ENCODE assay signal across 24 mouse cellular contexts in genomic region chr3:127881684-127882083, GRCm38 (mm10). TPM values are rescaled to one million over a fixed set of nuclear protein-coding genes. Genes with fewer than 3 reads are reported as not detected.
DNase-seq lines count a peak whose midpoint lies in the region; ATAC-seq and TF ChIP-seq lines count a peak whose summit lies in the region.
"Had no signal": no experiment of that assay in that cellular context is flagged by ENCODE, and none has a peak within 500 bp of the region (broad histone marks: within the 10 kb centered on the region; RNA-seq: fewer than 3 reads in every experiment).

No protein-coding gene starts in this region.

- H3K4me3 ChIP-seq in liver, embryonic 13.5 days (replicated peaks), result no peak overlapping the region
- no peak overlapping the region for H3K4me3 ChIP-seq in lung, embryonic 16.5 days (ENCODE audit: low read length)
- no peak overlapping the region for H3K4me3 ChIP-seq in gastrocnemius, adult 2 months
- no peak overlapping the region for H3K4me3 ChIP-seq in layer of hippocampus, adult 2 months
- H3K4me3 ChIP-seq: forebrain, embryonic 12.5 days; forebrain, embryonic 15.5 days; heart, adult 2 months; heart, embryonic 10.5 days; heart, embryonic 13.5 days had no signal

- no peaks in the 10 kb centered on the region for H3K9me3 ChIP-seq in liver, embryonic 13.5 days (replicated peaks)
- no peaks in the 10 kb centered on the region for H3K9me3 ChIP-seq in lung, embryonic 16.5 days (ENCODE audit: control insufficient read depth, low read length)
- H3K9me3 ChIP-seq: forebrain, embryonic 12.5 days; forebrain, embryonic 15.5 days; heart, embryonic 10.5 days; heart, embryonic 13.5 days had no signal

- peak overlapping the region; percentile 10; the same call in 1 of the 2 replicates for H3K27ac ChIP-seq in liver, embryonic 13.5 days
- no peak overlapping the region for H3K27ac ChIP-seq in lung, embryonic 16.5 days (ENCODE audit: low read length)
- H3K27ac ChIP-seq in gastrocnemius, adult 2 months, result no peak overlapping the region
- no peak overlapping the region for H3K27ac ChIP-seq in layer of hippocampus, adult 2 months
- H3K27ac ChIP-seq: forebrain, embryonic 12.5 days; forebrain, embryonic 15.5 days; heart, adult 2 months; heart, embryonic 10.5 days; heart, embryonic 13.5 days; hindbrain, embryonic 14.5 days had no signal

- DNase-seq in liver, embryonic 13.5 days, result no peak
- DNase-seq in liver, result no peak
- no peak for DNase-seq in lung, postnatal 10 days
- peak; percentile 34 for DNase-seq in lung, postnatal 36 days
- DNase-seq in gastrocnemius, adult 2 months, result no peak
- no peak for DNase-seq in layer of hippocampus, adult 2 months (ENCODE audit: low spot score in 2 of 2)
- DNase-seq: adrenal gland, adult 2 months; adrenal gland, postnatal 14 days; cerebellum, adult 11-12 months; cerebellum, adult 9-10 months; cerebellum, postnatal 14 days; gastrocnemius, postnatal 10 days; gastrocnemius, postnatal 36 days; heart, adult 2 months; heart, postnatal 14 days; heart, postnatal 4 days had no signal

- H3K36me3 ChIP-seq in liver, embryonic 13.5 days, result peaks cover 37% of the 10 kb centered on the region
- no peaks in the 10 kb centered on the region for H3K36me3 ChIP-seq in lung, embryonic 16.5 days (ENCODE audit: control insufficient read depth, insufficient read depth, low read length)
- H3K36me3 ChIP-seq: forebrain, embryonic 12.5 days; forebrain, embryonic 15.5 days; heart, embryonic 10.5 days; heart, embryonic 13.5 days had no signal

- no peak overlapping the region for H3K4me2 ChIP-seq in liver, embryonic 13.5 days
- no peak overlapping the region for H3K4me2 ChIP-seq in lung, embryonic 16.5 days (ENCODE audit: low read depth, low read length)
- H3K4me2 ChIP-seq: forebrain, embryonic 12.5 days; forebrain, embryonic 15.5 days; heart, embryonic 13.5 days; hindbrain, embryonic 14.5 days had no signal

- peaks cover 58% of the 10 kb centered on the region for H3K4me1 ChIP-seq in liver, embryonic 13.5 days (replicated peaks)
- H3K4me1 ChIP-seq in lung, embryonic 16.5 days (replicated peaks; ENCODE audit: control insufficient read depth, insufficient read depth, low read length), result peaks cover 5% of the 10 kb centered on the region; the same call in 1 of the 2 replicates
- H3K4me1 ChIP-seq: forebrain, embryonic 12.5 days; forebrain, embryonic 15.5 days had no signal

- ATAC-seq in liver, embryonic 13.5 days (ENCODE audit: low read depth), result no peak
- peak; percentile 85 for ATAC-seq in lung, embryonic 16.5 days (ENCODE audit: low read depth)
- 0 out of 2 replicates have a peak, but pooled peaks have one; percentile 26 for ATAC-seq in erythroblast, adult 5-6 weeks (replicated peaks; ENCODE audit: low FRiP score, poor library complexity, severe bottlenecking)
- ATAC-seq: CD4-positive, CD25-positive, alpha-beta regulatory T cell, adult 4 months; forebrain, embryonic 15.5 days had no signal

- 64% methylated on average over 2 of the region's 2 CpGs for WGBS in liver, embryonic 13.5 days (ENCODE audit: insufficient replicate concordance)
- 42% methylated on average over 2 of the region's 2 CpGs for WGBS in lung, embryonic 16.5 days

- H3K9ac ChIP-seq in liver, embryonic 13.5 days, result no peak overlapping the region; the same call in 1 of the 2 replicates
- H3K9ac ChIP-seq in lung, embryonic 16.5 days (ENCODE audit: low read length), result no peak overlapping the region
- H3K9ac ChIP-seq: forebrain, embryonic 12.5 days; forebrain, embryonic 15.5 days; heart, embryonic 13.5 days; hindbrain, embryonic 14.5 days had no signal

- intact Hi-C loops in gastrocnemius, adult 2 months (cut with DNase I), result no loop called here

- TF ChIP-seq CTCF in gastrocnemius, adult 2 months (IDR thresholded peaks at IDR 0.05), result no peak
- no peak for TF ChIP-seq CTCF in layer of hippocampus, adult 2 months (conservative IDR thresholded peaks at IDR 0.05)

- no peaks in the 10 kb centered on the region for H3K27me3 ChIP-seq in liver, embryonic 13.5 days
- no peaks in the 10 kb centered on the region for H3K27me3 ChIP-seq in lung, embryonic 16.5 days (ENCODE audit: control insufficient read depth, insufficient read depth, low read depth, low read length)
- H3K27me3 ChIP-seq: forebrain, embryonic 12.5 days; forebrain, embryonic 15.5 days; heart, embryonic 13.5 days had no signal

RNA-seq across cellular contexts. Expression of gene Fam241a, which starts 14.4 kb away (rescaled TPM):
- 47.3 and 55.5 TPM in 2 replicates for polyA plus RNA-seq in liver, embryonic 13.5 days (2015; fragmentation: Nextera tagmentation; extraction: Ambion mirVana)
- polyA plus RNA-seq in lung, embryonic 16.5 days (2015; fragmentation: Nextera tagmentation; extraction: Ambion mirVana), result 9.0 and 10.7 TPM in 2 replicates
- total RNA-seq in erythroblast, adult 5-6 weeks (2015; ENCODE audit: low replicate concordance), result 48.1 and 68.0 TPM in 2 replicates
- 59.3 and 69.0 TPM in 2 replicates for total RNA-seq in erythroblast, adult 5-6 weeks (2017; ENCODE audit: low replicate concordance)
- 1 to 10 TPM; 3.5 to 4.2 TPM for total RNA-seq in gastrocnemius, adult 2 months (2021)
- 1 to 10 TPM; 1.9 to 2.3 TPM for total RNA-seq in layer of hippocampus, adult 2 months (2021)

RNA-seq across cellular contexts. Expression of gene Ap1ar, which starts 44.4 kb away (rescaled TPM):
- 19.7 and 25.7 TPM in 2 replicates for polyA plus RNA-seq in liver, embryonic 13.5 days (2015; fragmentation: Nextera tagmentation; extraction: Ambion mirVana)
- polyA plus RNA-seq in lung, embryonic 16.5 days (2015; fragmentation: Nextera tagmentation; extraction: Ambion mirVana), result 38.3 and 40.8 TPM in 2 replicates
- total RNA-seq in erythroblast, adult 5-6 weeks (2015; ENCODE audit: low replicate concordance), result 11.9 and 22.4 TPM in 2 replicates
- total RNA-seq in erythroblast, adult 5-6 weeks (2017; ENCODE audit: low replicate concordance), result 31.9 and 51.7 TPM in 2 replicates
- total RNA-seq in gastrocnemius, adult 2 months (2021), result 10 to 100 TPM; 22.2 to 25.1 TPM
- total RNA-seq in layer of hippocampus, adult 2 months (2021), result 10 to 100 TPM; 77.9 to 83.1 TPM

Comparison
In these comparisons a context has a peak if more than half of its experiments do, and no peak if none do; other contexts are left out.
1. RNA of gene Fam241a, which starts 14.4 kb away (total RNA-seq): 48.1 to 69.0 TPM in erythroblast, adult 5-6 weeks; 3.5 to 4.2 TPM in gastrocnemius, adult 2 months and 1.9 to 2.3 TPM in layer of hippocampus, adult 2 months; every median in the first group is over 4 times any median in the second.